Mouse (Mus musculus): Measurements from ENCODE around the gene Vbp1.

Vbp1 gene

GRCm38 (mm10) chrX:75514179-75514972 lies at the start of gene Vbp1:
Gene Vbp1, plus strand, starts transcription at chrX:75514299.
- peak; percentile 35 for DNase-seq (ENCODE audit: low spot score)

- DNase-seq (ENCODE audit: low spot score): peak; percentile 13
These were observed 38.9 kb upstream of the Vbp1 start for GRCm38 (mm10) chrX:75475182-75475644.

GRCm38 (mm10) chrX:75489886-75490285 lies 24.2 kb upstream of the Vbp1 start:
- DNase-seq (ENCODE audit: low spot score): no peak

GRCm38 (mm10) chrX:75513787-75514178 lies 316 bp upstream of the Vbp1 start:
- no peak for DNase-seq (ENCODE audit: low spot score)

- DNase-seq (ENCODE audit: low spot score): peak; percentile 2
These were observed 63.7 kb downstream of the Vbp1 start, which contains the start of gene Rab39b for GRCm38 (mm10) chrX:75577582-75578324. Gene Rab39b, minus strand, starts transcription at chrX:75578231.

GRCm38 (mm10) chrX:75578539-75578938 lies 64.4 kb downstream of the Vbp1 start:
- no peak for DNase-seq (ENCODE audit: low spot score)
